Mouse (Mus musculus) intestine, embryonic 16.5 days (tissue): Measurements from ENCODE around the gene 9530002B09Rik. TPM values are rescaled to one million over a fixed set of nuclear protein-coding genes. Genes with fewer than 3 reads are reported as not detected.

Experiments used
- ATAC-seq: fragments of 200-750 bp; cut with Nextera tagmentation; 2 replicates; pipeline ENCODE4 v1.8.0; 2017; ENCODE audit warnings: moderate TSS enrichment, moderate library complexity
- H3K27ac ChIP-seq: fragments of 300-500 bp; sonication (generic); 2 replicates; pipeline ENCODE4 v1.5.1; 2014; ENCODE audit warnings: mild to moderate bottlenecking, low read length
- H3K27me3 ChIP-seq: fragments of 300-500 bp; sonication (generic); replicated peaks from 2 replicates; pipeline ENCODE4 v1.6.1; 2014; ENCODE audit warnings: low read length, control low read depth, mixed read lengths; ENCODE audit not compliant: control insufficient read depth, insufficient read depth
- H3K36me3 ChIP-seq: fragments of 300-500 bp; sonication (generic); 2 replicates; pipeline ENCODE4 v1.6.1; 2014; ENCODE audit warnings: low read length, control low read depth; ENCODE audit not compliant: control insufficient read depth, insufficient read depth
- H3K4me1 ChIP-seq: fragments of 300-500 bp; sonication (generic); 2 replicates; pipeline ENCODE4 v1.6.1; 2014; ENCODE audit warnings: low read length, control low read depth, mixed read lengths; ENCODE audit not compliant: control insufficient read depth, insufficient read depth
- H3K4me2 ChIP-seq: fragments of 300-500 bp; sonication (generic); 2 replicates; pipeline ENCODE4 v1.6.1; 2014; ENCODE audit warnings: low read depth, low read length, control low read depth
- H3K4me3 ChIP-seq: fragments of 300-500 bp; sonication (generic); 2 replicates; pipeline ENCODE4 v1.5.1; 2014; ENCODE audit warnings: mild to moderate bottlenecking, low read length
- H3K9ac ChIP-seq: fragments of 300-500 bp; sonication (generic); 2 replicates; pipeline ENCODE4 v1.6.1; 2014; ENCODE audit warnings: low read depth, low read length
- H3K9me3 ChIP-seq: fragments of 300-500 bp; sonication (generic); 2 replicates; pipeline ENCODE4 v1.6.1; 2016; ENCODE audit warnings: low read length, control low read depth; ENCODE audit not compliant: control insufficient read depth
- polyA plus RNA-seq: library from polyadenylated mRNA; unstranded; fragments of >200 nt; fragmentation: Nextera tagmentation; extraction: Ambion mirVana; gene quantifications from 2 replicates; pipeline ENCODE4 v1.2.1, GENCODE M21; 2015

The 9530002B09Rik gene
- not detected in 2 replicates for polyA plus RNA-seq

GRCm38 (mm10) chr4:122688975-122689374, at the start of gene 9530002B09Rik:
TSS of gene 9530002B09Rik (plus strand) at chr4:122689275.
- H3K27ac ChIP-seq = no peak within 1 kb of the TSS
- peaks cover 5% of the 10 kb centered on the region; the same call in 1 of the 2 replicates for H3K9me3 ChIP-seq
- H3K9ac ChIP-seq = no peak within 1 kb of the TSS
- H3K4me2 ChIP-seq = no peak within 1 kb of the TSS
- ATAC-seq = no peak
- no peaks in the 10 kb centered on the region for H3K4me1 ChIP-seq
- H3K36me3 ChIP-seq = no peaks in the 10 kb centered on the region
- no peak within 1 kb of the TSS for H3K4me3 ChIP-seq
- H3K27me3 ChIP-seq = no peaks in the 10 kb centered on the region

Other genes starting within 250 kb of the 9530002B09Rik start
- gene Ppt1, start 147.0 kb downstream of the 9530002B09Rik start, polyA plus RNA-seq = 79.3 and 81.0 TPM in 2 replicates
- 86.4 and 91.1 TPM in 2 replicates for gene Cap1, start 196.8 kb downstream of the 9530002B09Rik start, polyA plus RNA-seq